Mouse (Mus musculus): ENCODE results near the gene Sf3a2. TPM values are rescaled to one million over a fixed set of nuclear protein-coding genes. Genes with fewer than 3 reads are reported as not detected.

Gene Sf3a2
- total RNA-seq, 2 experiments from 2014 or later: 27.0 to 31.6 TPM

DNA sequence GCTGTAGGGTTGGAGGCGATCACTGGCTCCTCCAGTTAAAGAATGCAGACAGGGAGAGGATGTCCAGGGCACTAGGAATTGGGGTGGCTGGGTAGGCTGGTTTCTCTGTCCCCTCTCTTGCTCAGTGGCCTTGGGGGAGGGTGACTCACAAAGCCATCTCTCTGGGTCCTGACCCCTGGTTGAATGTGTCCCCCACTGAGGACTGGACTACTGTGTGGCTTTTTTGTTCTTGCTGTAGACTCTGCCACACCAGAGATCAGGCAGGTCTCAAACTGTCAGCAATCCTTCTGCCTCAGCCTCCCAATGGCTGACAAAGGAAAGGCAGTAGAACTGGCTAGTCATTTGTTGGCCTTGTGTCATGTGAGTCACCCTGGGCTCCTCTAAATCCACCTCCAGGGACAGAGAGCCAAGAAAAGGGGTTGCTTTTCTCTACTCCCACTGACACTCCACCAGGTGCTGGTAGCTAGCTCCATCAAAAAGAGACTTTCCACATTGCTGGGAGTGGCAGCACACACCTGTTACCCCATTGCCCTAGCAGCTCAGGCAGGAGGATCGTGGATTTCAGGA is 40.4 kb downstream of the Sf3a2 start:
- intact Hi-C loops (cut with DNase I): no loop called here
- DNase-seq: no peak

- intact Hi-C loops (cut with DNase I): no loop called here
- DNase-seq: no peak
Observed at GRCm38 (mm10) chr10:80839848-80840247, 41.9 kb downstream of the Sf3a2 start.

- DNase-seq: no peak
- intact Hi-C loops (cut with DNase I): no loop called here
Observed at GRCm38 (mm10) chr10:80841685-80842084, 43.7 kb downstream of the Sf3a2 start.

DNA sequence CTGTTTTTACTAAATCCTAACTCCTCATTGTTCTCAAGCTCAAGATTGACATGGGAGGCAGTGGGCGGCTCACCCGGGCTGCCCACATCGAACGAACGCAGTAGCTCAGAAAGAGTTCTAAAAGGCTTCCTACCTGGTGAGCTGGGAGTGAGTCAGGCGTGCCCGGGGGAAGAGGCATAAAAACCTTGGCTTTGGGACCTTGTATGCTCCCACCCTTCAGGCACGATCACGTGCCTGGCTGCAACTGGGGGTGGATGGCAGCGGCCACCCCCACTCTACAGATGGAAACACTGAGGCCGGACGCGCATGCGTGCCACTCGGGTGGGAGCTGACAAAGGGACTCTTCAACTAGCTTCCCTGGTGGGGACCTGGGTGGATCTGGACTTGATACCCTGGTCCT is 44.3 kb downstream of the Sf3a2 start:
- intact Hi-C loops (cut with DNase I): no loop called here
- no peak for DNase-seq

- intact Hi-C loops (cut with DNase I): no loop called here
- DNase-seq: no peak
Observed at GRCm38 (mm10) chr10:80843087-80843930, 45.3 kb downstream of the Sf3a2 start.

GRCm38 (mm10) chr10:80843931-80844547 is 46.0 kb downstream of the Sf3a2 start, which contains the start of gene Lingo3:
TSS of gene Lingo3 (minus strand) at chr10:80844039.
- intact Hi-C loops (cut with DNase I): no loop called here
- DNase-seq: peak in 1 of 2 experiments; percentile 54

DNA sequence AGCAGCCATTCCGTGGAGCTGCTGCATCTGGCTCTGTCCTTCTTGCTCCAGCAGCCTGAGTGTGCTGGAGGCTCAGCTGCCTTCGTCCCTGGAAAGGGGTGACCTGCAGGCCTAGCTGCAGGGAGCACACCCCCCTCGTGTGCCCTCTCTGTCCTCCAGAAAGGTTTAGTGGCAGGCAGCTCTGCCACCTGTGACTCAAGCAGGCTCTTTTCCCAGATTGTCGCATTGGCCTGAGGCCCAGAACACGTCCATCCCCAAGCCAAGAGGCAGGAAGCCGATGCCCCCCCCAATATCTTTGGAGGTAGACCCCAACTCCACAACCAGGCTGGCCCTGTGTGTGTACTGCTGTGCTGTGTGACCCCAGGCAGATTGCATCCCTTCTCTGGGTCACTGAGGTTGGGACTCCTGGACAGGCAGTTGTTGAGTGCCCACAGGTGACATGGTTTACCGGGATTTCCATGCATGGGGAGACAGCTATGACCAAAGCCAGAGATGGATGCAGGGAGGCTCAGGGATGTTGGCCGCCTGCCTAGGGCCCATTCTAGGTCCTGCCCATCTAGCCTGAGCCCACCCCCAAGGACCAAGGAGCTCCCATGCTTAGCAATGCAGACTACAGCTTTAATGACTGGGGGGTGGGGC is 47.2 kb downstream of the Sf3a2 start:
- intact Hi-C loops (cut with DNase I): no loop called here
- DNase-seq: no peak

GRCm38 (mm10) chr10:80845732-80846131 is 47.7 kb downstream of the Sf3a2 start:
- DNase-seq: no peak
- intact Hi-C loops (cut with DNase I): no loop called here

GRCm38 (mm10) chr10:80848571-80848970 is 50.6 kb downstream of the Sf3a2 start:
- peak in 1 of 2 experiments; percentile 50 for DNase-seq
- intact Hi-C loops (cut with DNase I): no loop called here

Small RNA genes lying within 50 kb of the gene (microRNA-seq; reads per million reads assigned to microRNA genes)
- 3.2 to 5.9 reads per million in 2 experiments for gene Mir1982

Other genes with a start within 250 kb of the Sf3a2 start
- gene Rexo1, start 236.6 kb upstream of the Sf3a2 start, total RNA-seq (2021): 10 to 100 TPM; 14.2 to 18.1 TPM
- gene Klf16, start 220.9 kb upstream of the Sf3a2 start, total RNA-seq (2021): 1 to 10 TPM; 4.5 to 4.7 TPM
- 10 to 100 TPM; 73.0 to 75.1 TPM for gene Abhd17a, start 207.9 kb upstream of the Sf3a2 start, total RNA-seq (2021)
- gene Scamp4, start 195.3 kb upstream of the Sf3a2 start, total RNA-seq (2021): 10 to 100 TPM; 19.8 to 23.5 TPM
- gene Adat3, start 195.3 kb upstream of the Sf3a2 start, total RNA-seq (2021): 1 to 10 TPM; 1.6 to 1.8 TPM
- gene Gm49322, start 192.2 kb upstream of the Sf3a2 start, total RNA-seq (2021): under 1 TPM; 0.55 to 0.71 TPM
- 100 to 1,000 TPM; 123 to 131 TPM for gene Csnk1g2, start 175.4 kb upstream of the Sf3a2 start, total RNA-seq (2021)
- gene Btbd2, start 141.1 kb upstream of the Sf3a2 start, total RNA-seq (2021): 10 to 100 TPM; 40.6 to 41.9 TPM
- 100 to 1,000 TPM; 166 to 169 TPM for gene Mknk2, start 120.1 kb upstream of the Sf3a2 start, total RNA-seq (2021)
- 10 to 100 TPM in 1 of 2 experiments, 1 to 10 TPM in 1; 7.0 to 11.4 TPM for gene Mob3a, start 96.2 kb upstream of the Sf3a2 start, total RNA-seq (2021)
- 1 to 10 TPM; 4.5 to 4.9 TPM for gene Izumo4, start 96.0 kb upstream of the Sf3a2 start, total RNA-seq (2021)
- gene Ap3d1, start 55.9 kb upstream of the Sf3a2 start, total RNA-seq (2021): 10 to 100 TPM; 44.6 to 47.8 TPM
- 10 to 100 TPM; 55.1 to 56.3 TPM for gene Dot1l, start 43.0 kb upstream of the Sf3a2 start, total RNA-seq (2021)
- 10 to 100 TPM; 35.7 to 36.3 TPM for gene Plekhj1, start 428 bp downstream of the Sf3a2 start, total RNA-seq (2021)
- under 1 TPM; 0.56 to 0.65 TPM for gene Amh, start 7.0 kb downstream of the Sf3a2 start, total RNA-seq (2021)
- not detected for gene Jsrp1, start 15.3 kb downstream of the Sf3a2 start, total RNA-seq (2021)
- gene Oaz1, start 28.5 kb downstream of the Sf3a2 start, total RNA-seq (2021): 100 to 1,000 TPM; 893 to 962 TPM
- gene Lingo3, start 45.8 kb downstream of the Sf3a2 start, total RNA-seq (2021): 1 to 10 TPM; 4.2 to 5.7 TPM
- 10 to 100 TPM; 21.3 to 28.3 TPM for gene Lsm7, start 57.0 kb downstream of the Sf3a2 start, total RNA-seq (2021)
- 10 to 100 TPM; 26.6 to 28.5 TPM for gene Sppl2b, start 57.1 kb downstream of the Sf3a2 start, total RNA-seq (2021)
- gene Tmprss9, start 73.7 kb downstream of the Sf3a2 start, total RNA-seq (2021): not detected
- 100 to 1,000 TPM; 145 to 161 TPM for gene Timm13, start 102.8 kb downstream of the Sf3a2 start, total RNA-seq (2021)
- gene Lmnb2, start 120.0 kb downstream of the Sf3a2 start, total RNA-seq (2021): 1 to 10 TPM; 5.1 to 7.0 TPM
- gene Gadd45b, start 131.9 kb downstream of the Sf3a2 start, total RNA-seq (2021): 10 to 100 TPM; 13.6 to 17.2 TPM
- under 1 TPM; 0.27 to 0.31 TPM for gene Gng7, start 216.7 kb downstream of the Sf3a2 start, total RNA-seq (2021)
- gene Diras1, start 227.5 kb downstream of the Sf3a2 start, total RNA-seq (2021): under 1 TPM in 1 of 2 experiments, not detected in 1; 0.10 TPM
- 10 to 100 TPM; 13.6 to 14.8 TPM for gene Slc39a3, start 239.2 kb downstream of the Sf3a2 start, total RNA-seq (2021)